13 mouse cellular contexts compared by ENCODE assay signal in the genomic region with DNA sequence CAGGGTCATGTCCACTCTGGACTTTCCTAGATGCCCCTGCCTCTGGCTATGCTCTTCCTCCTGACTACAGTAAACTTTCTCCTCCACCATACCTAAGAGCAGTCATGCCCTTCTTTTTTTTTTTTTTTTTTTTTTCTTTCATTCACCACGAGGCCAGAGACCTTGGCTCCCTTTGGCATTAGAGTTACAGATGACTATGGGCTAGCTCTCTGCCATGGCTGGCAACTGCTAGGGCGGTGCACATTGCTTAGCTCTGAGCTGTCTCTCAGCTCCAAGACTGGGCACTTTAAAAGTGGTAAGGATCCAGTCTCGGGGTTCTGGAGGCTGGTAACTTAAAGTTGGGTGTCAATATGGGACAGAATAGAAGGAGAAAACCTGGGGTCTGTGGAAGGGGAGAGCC.
"Had no signal": no experiment of that assay in that cellular context is flagged by ENCODE, and none has a peak within 500 bp of the region (broad histone marks: within the 10 kb centered on the region; RNA-seq: fewer than 3 reads in every experiment).

No protein-coding gene starts in this region.

- DNase-seq: liver, postnatal 0 days; lung, adult 2 months; lung, postnatal 14 days; lung, postnatal 36 days; midbrain, embryonic 14.5 days; retina, postnatal 1 day; right cerebral cortex, adult 18-20 months; right cerebral cortex, postnatal 25 days; right cerebral cortex, postnatal 4 days; spleen, adult 18-20 months; thymus, adult 18-20 months; thymus, postnatal 14 days; thymus, postnatal 36 days had no signal
